Mouse (Mus musculus) liver, adult 2 months (tissue): ENCODE results near the gene Peli3. TPM values are rescaled to one million over a fixed set of nuclear protein-coding genes. Genes with fewer than 3 reads are reported as not detected.

Source experiments
- DNase-seq: peaks from one replicate; pipeline ENCODE4 v3.0.0-alpha.2; 2011; ENCODE audit warnings: low read depth, low spot score; ENCODE audit errors: extremely low read depth
- H3K27ac ChIP-seq: fragments of 200-500 bp; replicated peaks from 2 replicates; pipeline ENCODE4 v1.5.1; 2012; ENCODE audit warnings: low read depth, mild to moderate bottlenecking, control low read depth, inconsistent platforms, low read length; ENCODE audit not compliant: insufficient read depth
- H3K27me3 ChIP-seq: fragments of 200-500 bp; 2 replicates; pipeline ENCODE4 v1.6.1; 2012; ENCODE audit warnings: mild to moderate bottlenecking, moderate library complexity, low read length, inconsistent platforms; ENCODE audit not compliant: control insufficient read depth, insufficient read depth
- H3K36me3 ChIP-seq: fragments of 200-500 bp; 2 replicates; pipeline ENCODE4 v1.6.1; 2012; ENCODE audit warnings: low read length, inconsistent platforms; ENCODE audit not compliant: control insufficient read depth, insufficient read depth
- H3K4me1 ChIP-seq: fragments of 200-500 bp; 2 replicates; pipeline ENCODE4 v1.6.1; 2011; ENCODE audit warnings: low read length; ENCODE audit not compliant: control insufficient read depth, insufficient read depth
- H3K4me3 ChIP-seq: fragments of 200-500 bp; 2 replicates; pipeline ENCODE4 v1.5.1; 2011; ENCODE audit warnings: low read depth, mild to moderate bottlenecking, control low read depth, low read length, moderate library complexity; ENCODE audit not compliant: insufficient read depth
- H3K79me2 ChIP-seq: fragments of 200-500 bp; 2 replicates; pipeline ENCODE4 v1.6.1; 2012; ENCODE audit warnings: inconsistent platforms, mild to moderate bottlenecking, low read length, moderate library complexity; ENCODE audit not compliant: control insufficient read depth, insufficient read depth
- H3K9ac ChIP-seq: fragments of 200-500 bp; 2 replicates; pipeline ENCODE4 v1.6.1; 2012; ENCODE audit warnings: low read depth, mild to moderate bottlenecking, control low read depth, inconsistent platforms, low read length
- CTCF ChIP-seq: fragments of 200-500 bp; IDR thresholded peaks from 2 replicates; pipeline ENCODE4 v1.5.1; 2011; ENCODE audit warnings: low read depth, low read length, control low read depth
- POLR2A ChIP-seq: fragments of 200-500 bp; IDR thresholded peaks from 2 replicates; pipeline ENCODE4 v1.6.1; 2011; ENCODE audit warnings: low read length, control low read depth; ENCODE audit not compliant: insufficient read depth; ENCODE audit errors: extremely low read depth
- WGBS: fragments of 180-500 bp; shearing (Covaris S2); methylation state at CpG from one replicate; pipeline ENCODE4 v1.1.7; 2018; 5-methylcytosine and 5-hydroxymethylcytosine counted together
- polyA plus RNA-seq: library from polyadenylated mRNA; depleted of rRNA; stranded (reverse); fragments of >200 nt; gene quantifications from 2 replicates; pipeline ENCODE4 v1.2.3, GENCODE M21; 2012
- total RNA-seq: library from RNA; depleted of rRNA; stranded (reverse); fragments of >200 nt; gene quantifications from 2 replicates; pipeline ENCODE4 v1.2.3, GENCODE M21; 2014

Peli3 gene
- total and polyA plus RNA-seq, 2 experiments = 1.0 to 2.6 TPM

DNA sequence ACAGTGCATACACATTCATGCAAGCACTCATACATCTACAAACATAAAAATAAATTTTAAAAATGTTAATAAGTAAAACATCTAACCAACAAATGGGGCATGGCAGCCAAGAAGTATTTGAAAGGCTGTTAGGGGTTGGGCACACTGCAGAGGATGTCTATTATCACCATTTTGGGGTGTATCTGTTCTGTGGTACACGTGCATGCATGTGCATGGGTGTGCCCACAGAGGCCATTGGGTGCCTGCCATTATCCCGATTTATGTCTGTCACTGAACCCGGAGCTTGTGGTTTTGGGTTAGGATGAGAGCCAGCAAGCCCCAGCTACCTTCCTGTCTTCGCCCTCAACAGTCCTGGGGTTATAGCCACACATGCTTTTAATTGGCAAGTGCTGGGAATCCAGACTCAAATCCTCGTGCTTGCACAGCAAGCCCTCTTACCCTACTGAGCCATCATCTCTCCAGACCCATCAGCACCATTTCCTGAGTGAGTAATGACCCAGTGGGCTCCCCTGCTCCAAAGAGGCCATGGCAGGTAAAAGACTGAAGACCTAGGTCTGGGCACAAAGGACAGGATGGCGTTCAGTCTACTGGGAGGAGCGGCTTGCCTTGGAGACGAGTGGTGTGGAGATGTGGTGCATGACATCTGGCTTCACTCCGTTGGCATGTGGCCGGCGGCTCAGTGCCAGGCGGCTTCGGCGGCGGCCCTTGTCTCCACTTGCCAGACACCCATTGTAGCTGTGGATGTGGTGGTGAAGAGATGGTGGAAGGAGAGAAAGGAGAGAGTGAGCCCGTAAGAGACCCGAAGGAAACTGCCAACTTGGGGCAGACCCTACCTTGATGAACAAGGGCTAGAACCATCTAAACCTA is 5.2 kb downstream of the Peli3 start:
- H3K9ac ChIP-seq = no peak overlapping the region
- 90% methylated on average over 17 of the region's 17 CpGs for WGBS
- H3K79me2 ChIP-seq = no peaks in the 10 kb centered on the region
- no peaks in the 10 kb centered on the region for H3K27me3 ChIP-seq
- no peak overlapping the region for H3K4me3 ChIP-seq
- peaks cover 3% of the 10 kb centered on the region; the same call in 1 of the 2 replicates for H3K4me1 ChIP-seq
- H3K36me3 ChIP-seq = no peaks in the 10 kb centered on the region
- no peak overlapping the region for H3K27ac ChIP-seq
- TF ChIP-seq POLR2A = no peak
- no peak for TF ChIP-seq CTCF
- DNase-seq = no peak

DNA sequence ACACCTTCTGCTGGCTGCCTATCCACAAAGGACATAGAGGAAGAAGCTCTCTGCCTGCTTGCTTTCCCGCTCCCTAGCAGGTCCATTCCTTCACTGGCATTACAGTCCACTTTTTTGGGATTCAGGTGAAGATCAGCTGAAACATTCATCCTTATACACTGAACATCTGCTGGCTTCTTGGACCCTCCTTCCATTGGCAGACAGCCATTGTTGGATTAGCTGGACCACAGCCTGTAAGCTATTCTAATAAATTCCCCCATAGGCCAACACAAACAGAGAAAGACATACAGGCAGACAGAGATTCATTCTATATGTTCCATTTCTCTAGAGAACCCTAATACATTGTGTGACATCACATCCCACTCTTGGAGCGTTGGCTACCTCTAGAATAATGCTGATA is 6.0 kb downstream of the Peli3 start:
- TF ChIP-seq POLR2A (no peak), CTCF (no peak)
- Histone ChIP-seq H3K27me3 (no peaks in the 10 kb centered on the region), H3K4me3 (no peak overlapping the region), H3K4me1 (no peaks in the 10 kb centered on the region), H3K27ac (no peak overlapping the region), H3K36me3 (no peaks in the 10 kb centered on the region), H3K9ac (no peak overlapping the region), H3K79me2 (no peaks in the 10 kb centered on the region)
- WGBS = 93% methylated on average over 2 of the region's 2 CpGs
- DNase-seq = no peak

DNA sequence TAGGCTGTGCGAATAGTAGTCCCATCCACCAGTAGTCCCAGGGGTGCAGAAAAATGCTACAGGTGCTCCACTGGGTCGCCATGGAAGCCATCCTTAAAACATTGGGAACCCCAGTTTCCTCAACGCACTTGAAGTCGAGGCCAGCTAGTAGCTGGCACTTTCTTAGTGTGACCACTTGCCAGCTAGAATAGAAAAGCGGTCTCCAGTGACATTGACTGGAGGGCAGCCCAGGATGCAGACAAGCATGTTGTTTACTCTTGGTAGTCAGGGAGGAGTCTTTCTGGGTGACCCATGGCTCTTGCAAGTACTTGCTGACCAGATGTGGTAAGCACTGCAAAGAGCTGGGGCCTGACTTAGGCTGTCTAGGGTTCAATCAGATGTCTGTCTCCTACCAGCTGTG is 14.1 kb downstream of the Peli3 start:
- H3K9ac ChIP-seq = no peak overlapping the region
- H3K79me2 ChIP-seq = peaks cover 9% of the 10 kb centered on the region; the same call in 1 of the 2 replicates
- H3K4me3 ChIP-seq = no peak overlapping the region
- DNase-seq = peak; percentile 14
- H3K4me1 ChIP-seq = 0 out of 2 replicates have a peak, but pooled peaks cover 7% of the 10 kb centered on the region
- TF ChIP-seq CTCF (no peak), POLR2A (no peak)
- WGBS = 73% methylated on average over 5 of the region's 5 CpGs
- H3K36me3 ChIP-seq = peaks cover 6% of the 10 kb centered on the region
- no peak overlapping the region for H3K27ac ChIP-seq
- no peaks in the 10 kb centered on the region for H3K27me3 ChIP-seq

DNA sequence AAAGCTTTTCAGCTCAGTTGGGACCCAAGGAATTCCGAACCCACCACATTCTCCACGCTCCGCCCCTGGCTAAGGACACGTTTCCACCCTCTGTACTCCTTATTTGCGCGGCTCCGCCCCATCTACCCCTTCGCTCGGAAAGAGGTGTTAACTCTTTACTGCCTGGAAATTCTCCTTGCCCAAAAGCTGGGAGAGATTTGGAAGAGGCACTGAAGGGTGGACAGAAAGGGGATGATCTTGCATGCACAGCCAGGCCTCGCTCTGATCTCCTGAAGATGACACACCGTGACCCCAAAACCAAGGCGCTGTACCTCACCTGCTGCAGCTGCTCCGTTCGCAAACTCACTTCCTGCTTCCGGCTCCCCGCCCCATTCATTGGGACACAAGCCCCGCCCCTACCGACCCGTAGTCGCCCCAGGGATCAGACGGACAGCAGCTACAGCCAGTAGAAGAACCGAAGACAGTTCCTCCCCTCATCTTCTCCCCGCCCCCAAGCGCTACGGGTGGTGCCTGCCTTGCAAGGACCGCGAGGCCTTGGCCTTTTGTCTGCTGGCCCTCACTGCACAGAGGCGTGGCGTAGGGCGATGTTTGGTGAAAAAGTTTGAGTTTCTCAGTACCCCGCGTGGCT is 14.9 kb downstream of the Peli3 start, which contains the start of gene Dpp3:
Dpp3 (minus strand) TSS at position 384 of the 628 bp plus-strand sequence.
- H3K27me3 ChIP-seq = no peaks in the 10 kb centered on the region
- peak; percentile 91 for DNase-seq
- 0 out of 2 replicates have a peak, but pooled peaks cover 7% of the 10 kb centered on the region for H3K4me1 ChIP-seq
- TF ChIP-seq POLR2A (peak; percentile 38; the same call in 1 of the 2 replicates), CTCF (no peak)
- peaks cover 9% of the 10 kb centered on the region; the same call in 1 of the 2 replicates for H3K79me2 ChIP-seq
- peak within 1 kb of the TSS; percentile 40 for H3K27ac ChIP-seq
- H3K9ac ChIP-seq = peak within 1 kb of the TSS; percentile 48
- under 1% methylated on average over 32 of the region's 32 CpGs for WGBS
- H3K36me3 ChIP-seq = peaks cover 9% of the 10 kb centered on the region
- peak within 1 kb of the TSS; percentile 66 for H3K4me3 ChIP-seq

DNA sequence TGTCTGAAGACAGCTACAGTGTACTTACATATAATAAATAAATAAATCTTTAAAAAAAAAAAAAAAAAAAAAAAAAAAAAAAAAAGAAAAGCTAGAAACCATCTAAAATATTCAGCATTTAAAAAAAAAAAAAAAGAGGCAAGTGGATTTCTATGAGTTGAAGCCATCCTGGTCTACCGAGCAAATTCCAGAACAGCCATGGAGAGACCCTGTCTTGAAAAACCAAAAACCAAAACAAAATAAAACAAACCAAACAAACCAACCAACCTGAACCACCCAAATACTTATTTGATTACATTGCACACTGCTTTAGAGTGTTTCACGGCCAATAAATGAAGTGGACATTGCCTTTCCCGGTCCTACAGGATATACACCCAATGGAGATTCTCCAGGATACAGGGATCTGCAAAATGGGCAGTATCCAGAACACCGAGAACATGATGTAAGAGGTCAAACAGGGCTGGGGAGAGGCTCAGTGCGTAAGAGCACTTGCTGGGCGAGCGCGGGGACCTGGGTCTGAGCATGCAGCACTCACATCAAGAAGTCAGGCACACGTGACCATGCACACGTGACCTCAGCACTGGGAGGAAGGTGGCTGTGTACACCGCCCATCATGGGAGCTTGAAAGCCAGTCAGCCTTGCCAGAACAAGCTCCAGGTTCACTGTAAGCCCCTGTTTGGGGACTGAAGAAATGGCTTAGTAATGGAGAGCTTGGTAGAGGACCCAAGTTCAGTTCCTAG is 17.6 kb downstream of the Peli3 start:
- no peak overlapping the region for H3K9ac ChIP-seq
- H3K27me3 ChIP-seq = no peaks in the 10 kb centered on the region
- peaks cover 9% of the 10 kb centered on the region; the same call in 1 of the 2 replicates for H3K79me2 ChIP-seq
- 97% methylated on average over 11 of the region's 11 CpGs for WGBS
- no peak overlapping the region for H3K4me3 ChIP-seq
- no peak for DNase-seq
- 0 out of 2 replicates have a peak, but pooled peaks cover 7% of the 10 kb centered on the region for H3K4me1 ChIP-seq
- TF ChIP-seq CTCF (no peak), POLR2A (no peak)
- no peak overlapping the region for H3K27ac ChIP-seq
- peaks cover 23% of the 10 kb centered on the region for H3K36me3 ChIP-seq
